Mouse (Mus musculus): ENCODE measurements around the gene Hdhd3. TPM values are rescaled to one million over a fixed set of nuclear protein-coding genes. Genes with fewer than 3 reads are reported as not detected.

Gene Hdhd3
- 125 and 145 TPM in 2 replicates for polyA plus RNA-seq (2015; fragmentation: Nextera tagmentation; extraction: Ambion mirVana)

DNA sequence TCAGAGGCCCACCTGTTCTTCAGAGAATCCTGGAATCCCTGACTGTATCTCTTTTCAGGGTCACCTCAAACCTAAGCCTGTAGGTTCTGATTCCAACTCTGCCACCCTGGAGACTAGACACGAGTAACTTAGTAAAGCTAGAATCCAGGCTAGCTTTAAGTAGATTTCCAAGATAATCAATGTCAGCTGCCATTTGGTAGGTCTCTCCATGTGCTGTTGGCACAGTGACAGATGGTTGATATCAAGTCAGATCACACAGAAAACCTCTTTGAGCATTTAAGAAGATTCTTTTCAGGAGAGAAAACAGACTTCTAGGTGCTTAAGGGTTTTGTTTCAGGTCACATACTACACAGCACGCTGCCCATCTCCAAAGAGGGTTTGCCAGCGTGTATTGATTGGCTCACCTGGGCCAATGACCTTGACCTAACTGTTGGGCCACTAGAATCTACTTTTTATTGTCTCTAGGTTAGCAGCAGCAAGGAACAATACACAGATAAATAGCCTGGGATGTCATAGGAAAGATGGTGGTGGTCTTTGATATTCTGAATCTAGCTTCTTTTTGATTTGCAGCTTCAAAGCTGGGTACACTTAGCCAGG, at the start of gene Hdhd3:
Gene Hdhd3 (minus strand): TSS at position 94 of the 597 bp plus-strand sequence.
- Histone ChIP-seq H3K9me3 (ENCODE audit: control insufficient read depth) (no peaks in the 10 kb centered on the region), H3K4me1 (replicated peaks; ENCODE audit: control insufficient read depth, insufficient read depth, low read length) (peaks cover 9% of the 10 kb centered on the region; the same call in 1 of the 2 replicates), H3K4me3 (ENCODE audit: low read depth, low read length) (peak within 1 kb of the TSS; percentile 88), H3K36me3 (ENCODE audit: control insufficient read depth, insufficient read depth) (peaks cover 28% of the 10 kb centered on the region), H3K9ac (ENCODE audit: low read depth, low read length) (peak within 1 kb of the TSS; percentile 90; the same call in 1 of the 2 replicates), H3K27ac (ENCODE audit: low read depth, low read length) (peak within 1 kb of the TSS; percentile 97), H3K4me2 (replicated peaks; ENCODE audit: low read depth) (peak within 1 kb of the TSS; percentile 67), H3K27me3 (replicated peaks; ENCODE audit: control insufficient read depth, insufficient read depth, low read length) (no peaks in the 10 kb centered on the region)
- WGBS = 37% methylated on average over 3 of the region's 3 CpGs
- TF ChIP-seq CTCF (IDR thresholded peaks at IDR 0.05; ENCODE audit: low read depth) = no peak
- ATAC-seq = no peak

- WGBS = 79% methylated on average over 7 of the region's 7 CpGs
- Histone ChIP-seq H3K4me3 (ENCODE audit: low read depth, low read length) (no peak overlapping the region), H3K4me2 (replicated peaks; ENCODE audit: low read depth) (no peak overlapping the region), H3K4me1 (replicated peaks; ENCODE audit: control insufficient read depth, insufficient read depth, low read length) (no peaks in the 10 kb centered on the region), H3K9me3 (ENCODE audit: control insufficient read depth) (no peaks in the 10 kb centered on the region), H3K27ac (ENCODE audit: low read depth, low read length) (no peak overlapping the region), H3K27me3 (replicated peaks; ENCODE audit: control insufficient read depth, insufficient read depth, low read length) (no peaks in the 10 kb centered on the region), H3K36me3 (ENCODE audit: control insufficient read depth, insufficient read depth) (no peaks in the 10 kb centered on the region), H3K9ac (ENCODE audit: low read depth, low read length) (no peak overlapping the region)
- no peak for ATAC-seq
- TF ChIP-seq CTCF (IDR thresholded peaks at IDR 0.05; ENCODE audit: low read depth) = no peak
Measured at GRCm38 (mm10) chr4:62551966-62552365, 48.7 kb upstream of the Hdhd3 start.

DNA sequence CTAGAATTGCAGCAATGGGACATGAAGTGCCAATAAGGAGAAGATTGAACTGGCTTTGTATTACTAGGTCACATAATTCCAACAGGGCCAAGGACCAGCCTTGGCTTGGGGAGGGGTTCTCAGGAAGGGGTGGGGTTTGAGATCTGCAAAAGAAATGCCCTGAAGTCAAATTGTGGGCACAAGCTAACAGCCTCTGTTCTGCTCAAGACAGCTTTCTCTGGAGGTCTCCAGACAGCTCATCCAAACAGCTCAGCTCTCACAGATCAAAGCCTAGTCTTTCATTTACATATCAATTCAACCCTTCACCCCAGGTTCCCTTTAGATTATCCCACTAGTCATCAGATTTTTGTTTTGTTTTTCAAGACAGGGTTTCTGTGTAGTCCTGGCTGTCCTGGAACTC, 41.5 kb upstream of the Hdhd3 start:
- Histone ChIP-seq H3K27ac (ENCODE audit: low read depth, low read length) (no peak overlapping the region), H3K9ac (ENCODE audit: low read depth, low read length) (no peak overlapping the region), H3K27me3 (replicated peaks; ENCODE audit: control insufficient read depth, insufficient read depth, low read length) (no peaks in the 10 kb centered on the region), H3K4me1 (replicated peaks; ENCODE audit: control insufficient read depth, insufficient read depth, low read length) (no peaks in the 10 kb centered on the region), H3K4me2 (replicated peaks; ENCODE audit: low read depth) (no peak overlapping the region), H3K9me3 (ENCODE audit: control insufficient read depth) (no peaks in the 10 kb centered on the region), H3K4me3 (ENCODE audit: low read depth, low read length) (no peak overlapping the region), H3K36me3 (ENCODE audit: control insufficient read depth, insufficient read depth) (no peaks in the 10 kb centered on the region)
- ATAC-seq = no peak
- no peak for TF ChIP-seq CTCF (IDR thresholded peaks at IDR 0.05; ENCODE audit: low read depth)

DNA sequence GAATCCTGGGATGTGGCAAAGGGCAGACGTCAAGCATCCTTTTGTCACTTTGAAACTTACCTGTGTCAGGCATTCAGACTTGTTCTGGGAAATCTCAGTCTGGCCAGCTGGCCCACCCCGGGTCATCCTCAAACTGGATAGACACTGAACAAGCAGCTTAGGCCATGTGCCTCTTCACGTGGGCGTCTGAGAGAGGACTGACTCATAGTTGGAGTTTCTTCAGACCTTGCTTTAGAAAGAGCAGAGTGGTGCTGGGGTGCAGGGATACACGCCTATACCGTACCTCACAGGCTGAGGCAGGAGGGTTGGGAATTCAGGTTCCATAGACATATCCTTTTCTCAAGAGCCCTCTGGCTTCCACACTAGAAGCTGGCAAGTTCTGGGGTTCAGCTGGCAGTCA, 40.5 kb upstream of the Hdhd3 start:
- 83% methylated on average over 6 of the region's 6 CpGs for WGBS
- Histone ChIP-seq H3K4me1 (replicated peaks; ENCODE audit: control insufficient read depth, insufficient read depth, low read length) (no peaks in the 10 kb centered on the region), H3K9ac (ENCODE audit: low read depth, low read length) (no peak overlapping the region), H3K4me2 (replicated peaks; ENCODE audit: low read depth) (no peak overlapping the region), H3K9me3 (ENCODE audit: control insufficient read depth) (no peaks in the 10 kb centered on the region), H3K36me3 (ENCODE audit: control insufficient read depth, insufficient read depth) (no peaks in the 10 kb centered on the region), H3K27me3 (replicated peaks; ENCODE audit: control insufficient read depth, insufficient read depth, low read length) (no peaks in the 10 kb centered on the region), H3K4me3 (ENCODE audit: low read depth, low read length) (no peak overlapping the region), H3K27ac (ENCODE audit: low read depth, low read length) (no peak overlapping the region)
- TF ChIP-seq CTCF (IDR thresholded peaks at IDR 0.05; ENCODE audit: low read depth) = no peak
- ATAC-seq = no peak

GRCm38 (mm10) chr4:62541802-62542201, 38.5 kb upstream of the Hdhd3 start:
- TF ChIP-seq CTCF (IDR thresholded peaks at IDR 0.05; ENCODE audit: low read depth) = no peak
- H3K4me2 ChIP-seq (replicated peaks; ENCODE audit: low read depth) = no peak overlapping the region
- no peaks in the 10 kb centered on the region for H3K9me3 ChIP-seq (ENCODE audit: control insufficient read depth)
- WGBS = 83% methylated on average over 3 of the region's 3 CpGs
- no peaks in the 10 kb centered on the region for H3K27me3 ChIP-seq (replicated peaks; ENCODE audit: control insufficient read depth, insufficient read depth, low read length)
- H3K9ac ChIP-seq (ENCODE audit: low read depth, low read length) = no peak overlapping the region
- no peaks in the 10 kb centered on the region for H3K4me1 ChIP-seq (replicated peaks; ENCODE audit: control insufficient read depth, insufficient read depth, low read length)
- H3K4me3 ChIP-seq (ENCODE audit: low read depth, low read length) = no peak overlapping the region
- no peaks in the 10 kb centered on the region for H3K36me3 ChIP-seq (ENCODE audit: control insufficient read depth, insufficient read depth)
- H3K27ac ChIP-seq (ENCODE audit: low read depth, low read length) = no peak overlapping the region
- ATAC-seq = no peak

DNA sequence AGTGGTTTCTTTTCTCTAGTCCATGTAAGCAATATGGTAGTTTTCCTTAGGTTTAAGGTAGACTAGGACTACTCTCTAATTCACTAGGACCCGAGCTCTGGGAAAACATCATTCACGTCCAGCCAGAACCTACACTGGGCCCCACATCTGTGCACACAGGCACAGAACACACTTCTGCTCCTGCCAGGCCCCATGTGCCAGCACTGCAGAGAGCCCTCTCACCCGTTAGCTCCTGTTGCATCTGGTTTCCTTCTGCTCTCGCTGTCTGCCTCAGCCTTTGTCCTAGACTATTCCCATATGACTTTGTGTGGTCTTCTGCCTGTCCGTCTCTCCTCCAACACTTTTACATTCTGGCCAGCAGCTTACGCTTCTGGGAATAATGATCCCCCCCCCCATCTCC, 30.5 kb upstream of the Hdhd3 start:
- H3K36me3 ChIP-seq (ENCODE audit: control insufficient read depth, insufficient read depth) = no peaks in the 10 kb centered on the region
- no peak overlapping the region for H3K4me3 ChIP-seq (ENCODE audit: low read depth, low read length)
- no peak for TF ChIP-seq CTCF (IDR thresholded peaks at IDR 0.05; ENCODE audit: low read depth)
- WGBS = 77% methylated on average over 6 of the region's 6 CpGs
- H3K4me1 ChIP-seq (replicated peaks; ENCODE audit: control insufficient read depth, insufficient read depth, low read length) = no peaks in the 10 kb centered on the region
- H3K27me3 ChIP-seq (replicated peaks; ENCODE audit: control insufficient read depth, insufficient read depth, low read length) = no peaks in the 10 kb centered on the region
- no peaks in the 10 kb centered on the region for H3K9me3 ChIP-seq (ENCODE audit: control insufficient read depth)
- no peak overlapping the region for H3K4me2 ChIP-seq (replicated peaks; ENCODE audit: low read depth)
- H3K27ac ChIP-seq (ENCODE audit: low read depth, low read length) = no peak overlapping the region
- no peak overlapping the region for H3K9ac ChIP-seq (ENCODE audit: low read depth, low read length)
- no peak for ATAC-seq
